Mouse (Mus musculus) forebrain, embryonic 11.5 days (tissue): ENCODE results near the gene Pik3ap1. TPM values are rescaled to one million over a fixed set of nuclear protein-coding genes. Genes with fewer than 3 reads are reported as not detected.
"Not testable (repeated sequence)": the region's sequence is repeated elsewhere in the genome, so short reads cannot be mapped to it uniquely, and the experiment has no call there.

Experiments used
- ATAC-seq: fragments of 200-750 bp; cut with Nextera tagmentation; replicated peaks from 2 replicates; pipeline ENCODE4 v1.8.0; 2017; ENCODE audit warnings: moderate TSS enrichment; ENCODE audit not compliant: low FRiP score
- DNase-seq: peaks from one replicate; pipeline ENCODE4 v3.0.0-alpha.2; 2017; ENCODE audit warnings: low spot score
- H3K27ac ChIP-seq: fragments of 300-500 bp; sonication (generic); 2 replicates; pipeline ENCODE4 v1.5.1; 2014; ENCODE audit warnings: low read depth, low read length
- H3K27me3 ChIP-seq: fragments of 300-500 bp; sonication (generic); 2 replicates; pipeline ENCODE4 v1.6.1; 2014; ENCODE audit warnings: mild to moderate bottlenecking, low read length, mixed read lengths; ENCODE audit not compliant: control insufficient read depth, insufficient read depth
- H3K36me3 ChIP-seq: fragments of 300-500 bp; sonication (generic); 2 replicates; pipeline ENCODE4 v1.6.1; 2014; ENCODE audit warnings: mild to moderate bottlenecking, low read length, moderate library complexity, mixed read lengths; ENCODE audit not compliant: control insufficient read depth, insufficient read depth
- H3K4me1 ChIP-seq: fragments of 300-500 bp; sonication (generic); replicated peaks from 2 replicates; pipeline ENCODE4 v1.6.1; 2014; ENCODE audit warnings: low read length, mixed read lengths; ENCODE audit not compliant: control insufficient read depth, insufficient read depth
- H3K4me2 ChIP-seq: fragments of 300-500 bp; sonication (generic); 2 replicates; pipeline ENCODE4 v1.6.1; 2014; ENCODE audit warnings: low read depth, mild to moderate bottlenecking, low read length, moderate library complexity, mixed read lengths; ENCODE audit not compliant: severe bottlenecking
- H3K4me3 ChIP-seq: fragments of 300-500 bp; sonication (generic); 2 replicates; pipeline ENCODE4 v1.5.1; 2014; ENCODE audit warnings: low read depth, low read length
- H3K9ac ChIP-seq: fragments of 300-500 bp; sonication (generic); 2 replicates; pipeline ENCODE4 v1.6.1; 2014; ENCODE audit warnings: low read length
- H3K9me3 ChIP-seq: fragments of 300-500 bp; sonication (generic); 2 replicates; pipeline ENCODE4 v1.6.1; 2016; ENCODE audit warnings: low read length, mixed read lengths; ENCODE audit not compliant: control insufficient read depth
- WGBS: fragments of 180-500 bp; shearing (Covaris S2); extraction: QIAGEN DNeasy Blood & Tissue Kit; methylation state at CpG from one replicate; pipeline ENCODE4 v1.1.7; 2014; 5-methylcytosine and 5-hydroxymethylcytosine counted together
- polyA plus RNA-seq: library from polyadenylated mRNA; unstranded; fragments of >200 nt; fragmentation: Nextera tagmentation; extraction: Ambion mirVana; gene quantifications from 2 replicates; pipeline ENCODE4 v1.2.1, GENCODE M21; 2014

Gene Pik3ap1
- polyA plus RNA-seq, 1 experiment from 2014 or later, result 3.3 TPM

DNA sequence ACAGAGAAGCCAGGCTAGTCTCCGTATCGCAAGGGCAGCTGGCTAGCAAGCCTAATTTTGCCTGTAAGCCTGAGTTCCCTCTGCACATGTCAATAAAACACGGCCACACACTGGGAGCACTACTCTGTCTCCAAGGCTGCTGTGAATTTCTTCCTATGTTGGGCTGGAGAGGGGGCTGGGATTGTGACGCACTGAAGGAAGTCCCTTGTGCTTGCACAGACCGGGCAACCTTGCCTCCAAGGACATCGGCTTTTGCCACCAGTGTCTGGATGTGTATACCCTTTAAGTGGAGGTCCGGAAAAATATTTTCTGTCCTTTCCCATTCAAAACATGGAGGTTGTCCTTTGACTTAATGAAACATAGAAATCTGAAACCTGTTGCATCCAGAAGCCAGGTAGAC, 70.2 kb downstream of the Pik3ap1 start:
- no peaks in the 10 kb centered on the region for H3K9me3 ChIP-seq
- no peak overlapping the region for H3K27ac ChIP-seq
- DNase-seq (no peak), ATAC-seq (no peak)
- peaks cover 2% of the 10 kb centered on the region; the same call in 1 of the 2 replicates for H3K4me1 ChIP-seq
- no peak overlapping the region for H3K4me3 ChIP-seq
- 87% methylated on average over 7 of the region's 7 CpGs for whole genome bisulfite sequencing
- no peaks in the 10 kb centered on the region for H3K36me3 ChIP-seq
- H3K9ac ChIP-seq, result no peak overlapping the region
- H3K27me3 ChIP-seq, result no peaks in the 10 kb centered on the region
- no peak overlapping the region for H3K4me2 ChIP-seq

DNA sequence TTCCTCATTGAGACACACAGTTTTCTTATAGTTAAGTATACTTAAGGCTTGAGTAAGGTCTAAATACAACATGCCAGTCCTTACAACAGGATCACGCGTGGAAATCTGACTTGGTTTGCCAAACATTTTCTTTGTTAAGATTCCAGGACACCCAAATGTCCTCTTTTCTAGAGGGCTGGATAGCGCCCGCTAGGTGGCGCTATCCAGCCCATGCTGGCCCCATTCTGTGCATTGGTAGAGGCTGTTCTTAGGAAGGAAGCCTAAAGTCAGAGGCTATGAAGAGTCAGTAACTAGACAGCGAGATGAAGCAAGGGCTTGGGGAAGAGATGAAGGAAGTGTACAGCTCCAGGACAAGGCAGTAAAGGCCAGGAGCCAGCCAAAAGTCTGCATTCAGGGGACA, 71.2 kb downstream of the Pik3ap1 start:
- Histone ChIP-seq H3K4me3 (no peak overlapping the region), H3K9ac (no peak overlapping the region), H3K4me1 (peaks cover 2% of the 10 kb centered on the region; the same call in 1 of the 2 replicates), H3K36me3 (no peaks in the 10 kb centered on the region), H3K27ac (no peak overlapping the region), H3K4me2 (no peak overlapping the region), H3K27me3 (no peaks in the 10 kb centered on the region), H3K9me3 (no peaks in the 10 kb centered on the region)
- ATAC-seq (no peak), DNase-seq (no peak)
- 18% methylated on average over 6 of the region's 6 CpGs for WGBS

DNA sequence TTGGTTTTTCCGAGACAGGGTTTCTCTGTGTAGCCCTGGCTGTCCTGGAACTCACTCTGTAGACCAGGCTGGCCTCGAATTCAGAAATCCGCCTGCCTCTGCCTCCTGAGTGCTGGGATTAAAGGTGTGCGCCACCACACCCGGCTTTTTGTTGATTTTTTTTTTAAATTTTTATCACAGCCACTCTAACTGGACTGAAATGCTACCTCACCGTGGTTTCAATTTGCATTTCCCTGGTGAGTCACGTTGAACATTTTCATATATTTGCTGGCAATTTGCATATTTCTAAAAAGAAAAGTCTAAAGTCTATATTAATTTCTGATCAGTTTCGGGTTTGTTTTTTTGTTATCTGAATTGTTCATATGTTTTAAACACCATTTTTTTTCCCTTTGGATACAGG, 72.3 kb downstream of the Pik3ap1 start:
- DNase-seq, H3K4me1 ChIP-seq, H3K4me2 ChIP-seq, H3K27ac ChIP-seq, H3K4me3 ChIP-seq, H3K27me3 ChIP-seq, H3K36me3 ChIP-seq, H3K9me3 ChIP-seq, H3K9ac ChIP-seq, ATAC-seq: not testable (repeated sequence)
- 95% methylated on average over 8 of the region's 8 CpGs for WGBS

DNA sequence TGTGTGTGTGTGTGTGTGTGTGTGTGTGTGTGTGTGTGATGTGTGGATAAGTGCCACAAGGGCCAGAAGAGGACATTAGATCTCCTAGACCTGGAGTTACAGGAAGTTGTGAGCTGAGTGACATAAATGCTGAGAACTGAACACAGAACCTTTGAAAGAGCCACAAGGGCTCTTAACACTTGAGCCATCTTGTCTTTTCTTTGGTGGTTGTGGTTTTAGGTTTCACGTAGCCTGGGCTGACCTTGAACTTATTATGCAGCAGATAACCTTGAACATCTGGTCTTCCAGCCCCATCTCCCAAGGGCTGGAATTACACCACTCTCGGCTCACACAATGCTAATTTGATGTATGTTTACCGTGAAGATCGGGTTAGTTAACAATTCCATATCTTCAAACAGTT, 72.9 kb downstream of the Pik3ap1 start:
- ATAC-seq (no peak), DNase-seq (no peak)
- no peaks in the 10 kb centered on the region for H3K4me1 ChIP-seq
- H3K36me3 ChIP-seq, result no peaks in the 10 kb centered on the region
- H3K27ac ChIP-seq, result no peak overlapping the region
- no peaks in the 10 kb centered on the region for H3K27me3 ChIP-seq
- H3K9ac ChIP-seq, result no peak overlapping the region
- H3K4me3 ChIP-seq, result no peak overlapping the region
- 82% methylated on average over 4 of the region's 4 CpGs for WGBS
- no peak overlapping the region for H3K4me2 ChIP-seq
- no peaks in the 10 kb centered on the region for H3K9me3 ChIP-seq

DNA sequence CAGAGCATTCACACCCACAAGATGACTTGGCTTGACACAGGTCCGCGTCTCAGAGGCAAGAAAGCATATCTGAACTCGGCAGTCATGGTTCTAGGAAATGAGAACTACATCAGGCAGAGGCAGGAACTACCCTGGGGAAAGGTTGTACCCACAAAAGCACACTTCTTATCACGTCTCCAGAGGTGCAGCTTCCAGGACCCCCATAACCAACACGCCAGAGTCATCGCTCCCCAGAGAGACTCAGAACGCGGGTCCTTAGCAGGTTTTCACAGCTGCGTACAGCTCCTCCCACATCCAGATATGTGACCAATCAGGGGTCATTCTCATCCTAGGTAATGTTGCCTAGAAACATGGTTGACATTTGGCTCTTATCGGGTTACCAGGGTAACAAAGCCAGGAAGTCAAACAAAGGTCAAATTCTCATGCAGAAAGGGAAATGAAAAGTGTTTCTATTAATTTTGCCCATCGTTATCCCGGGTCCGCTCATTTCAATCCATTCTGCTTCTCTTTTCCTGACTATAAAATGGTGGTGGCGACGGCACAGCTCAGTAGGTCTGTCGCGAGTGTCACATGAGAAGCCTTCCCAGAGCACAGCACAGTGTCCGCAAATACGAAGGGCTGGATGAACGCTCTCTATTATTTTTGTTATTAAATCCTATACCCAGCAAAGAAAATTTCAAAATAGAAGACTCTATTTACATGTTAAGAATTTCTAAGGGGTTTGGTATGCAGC, 73.8 kb downstream of the Pik3ap1 start:
- Histone ChIP-seq H3K27me3 (no peaks in the 10 kb centered on the region), H3K36me3 (no peaks in the 10 kb centered on the region), H3K9ac (no peak overlapping the region), H3K27ac (no peak overlapping the region), H3K4me2 (peak overlapping the region; percentile 49; the same call in 1 of the 2 replicates), H3K9me3 (no peaks in the 10 kb centered on the region), H3K4me1 (no peaks in the 10 kb centered on the region), H3K4me3 (peak overlapping the region; percentile 11)
- no peak for DNase-seq
- no peak; the same call in 1 of the 2 replicates for ATAC-seq
- 34% methylated on average over 20 of the region's 20 CpGs for WGBS

DNA sequence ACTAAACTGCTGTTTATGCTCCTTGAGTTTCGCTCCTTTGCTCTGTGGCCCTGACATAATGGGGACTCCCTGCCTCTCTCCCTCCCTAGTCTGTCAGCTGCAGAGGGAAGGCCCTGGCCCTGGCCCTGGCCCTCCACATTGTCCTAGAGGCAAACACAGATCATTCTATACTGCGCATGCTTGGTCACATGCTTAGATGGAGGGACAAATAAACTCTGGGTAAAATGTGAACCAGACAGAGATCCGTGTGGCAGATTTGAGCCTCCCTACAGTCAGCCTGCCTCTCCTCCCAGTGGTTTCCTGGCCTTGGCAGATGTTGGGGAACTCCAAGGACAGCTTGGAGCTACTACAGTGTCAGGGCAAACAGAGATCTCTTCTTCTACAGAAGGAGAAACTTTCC, 81.0 kb downstream of the Pik3ap1 start:
- DNase-seq (no peak), ATAC-seq (no peak)
- no peak overlapping the region for H3K4me2 ChIP-seq
- 71% methylated on average over 3 of the region's 3 CpGs for WGBS
- no peak overlapping the region for H3K27ac ChIP-seq
- no peaks in the 10 kb centered on the region; the same call in 1 of the 2 replicates for H3K4me1 ChIP-seq
- H3K9ac ChIP-seq, result no peak overlapping the region
- H3K4me3 ChIP-seq, result no peak overlapping the region
- H3K27me3 ChIP-seq, result no peaks in the 10 kb centered on the region
- H3K36me3 ChIP-seq, result no peaks in the 10 kb centered on the region
- no peaks in the 10 kb centered on the region for H3K9me3 ChIP-seq

DNA sequence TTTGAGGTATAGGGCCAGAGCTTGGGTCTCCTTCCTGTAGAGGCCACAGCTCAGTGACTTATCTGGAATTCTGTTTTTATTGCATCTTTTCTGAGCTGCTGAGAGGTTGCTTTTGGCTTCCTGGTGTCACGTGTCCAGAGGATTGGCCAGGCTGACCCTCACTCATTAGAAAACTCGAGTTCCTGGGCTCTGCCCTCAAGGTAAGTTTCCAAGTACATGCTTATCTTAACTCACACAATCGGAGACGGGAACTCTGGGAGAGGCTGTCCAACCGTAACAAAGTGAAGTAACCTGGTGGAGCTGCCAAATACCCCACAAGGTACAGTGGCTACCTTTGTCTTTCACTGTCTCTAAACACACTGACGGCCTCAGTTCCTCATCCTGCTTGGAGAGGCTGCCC, 81.5 kb downstream of the Pik3ap1 start:
- Histone ChIP-seq H3K27ac (no peak overlapping the region), H3K4me1 (no peaks in the 10 kb centered on the region; the same call in 1 of the 2 replicates), H3K27me3 (no peaks in the 10 kb centered on the region), H3K36me3 (no peaks in the 10 kb centered on the region), H3K9me3 (no peaks in the 10 kb centered on the region), H3K4me3 (no peak overlapping the region), H3K9ac (no peak overlapping the region), H3K4me2 (no peak overlapping the region)
- DNase-seq, result no peak
- WGBS, result 71% methylated on average over 6 of the region's 6 CpGs
- no peak for ATAC-seq

DNA sequence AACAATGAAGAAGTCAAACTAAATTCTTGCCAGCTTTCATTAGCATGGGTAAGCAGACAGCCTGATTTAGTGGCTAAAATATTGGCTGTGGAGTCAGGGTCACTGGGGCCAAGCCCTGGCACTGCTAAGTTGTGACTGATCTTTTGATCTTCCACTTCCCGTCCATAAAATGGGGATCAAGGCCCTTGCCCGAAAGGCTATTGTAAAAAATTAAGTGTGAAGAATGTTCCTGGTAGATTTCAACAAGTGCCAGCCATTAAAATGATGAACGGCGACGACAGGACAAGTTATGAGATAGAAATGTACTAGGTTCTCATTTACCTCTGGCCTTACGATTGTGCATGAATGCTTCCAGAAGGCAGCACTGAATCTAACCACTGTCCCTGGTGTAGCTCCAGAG, 83.0 kb downstream of the Pik3ap1 start:
- no peaks in the 10 kb centered on the region for H3K27me3 ChIP-seq
- H3K9me3 ChIP-seq, result no peaks in the 10 kb centered on the region
- H3K27ac ChIP-seq, result no peak overlapping the region
- no peaks in the 10 kb centered on the region for H3K36me3 ChIP-seq
- H3K4me1 ChIP-seq, result no peaks in the 10 kb centered on the region; the same call in 1 of the 2 replicates
- no peak overlapping the region for H3K4me3 ChIP-seq
- DNase-seq (no peak), ATAC-seq (no peak)
- H3K4me2 ChIP-seq, result no peak overlapping the region
- H3K9ac ChIP-seq, result no peak overlapping the region
- whole genome bisulfite sequencing, result 81% methylated on average over 6 of the region's 6 CpGs

DNA sequence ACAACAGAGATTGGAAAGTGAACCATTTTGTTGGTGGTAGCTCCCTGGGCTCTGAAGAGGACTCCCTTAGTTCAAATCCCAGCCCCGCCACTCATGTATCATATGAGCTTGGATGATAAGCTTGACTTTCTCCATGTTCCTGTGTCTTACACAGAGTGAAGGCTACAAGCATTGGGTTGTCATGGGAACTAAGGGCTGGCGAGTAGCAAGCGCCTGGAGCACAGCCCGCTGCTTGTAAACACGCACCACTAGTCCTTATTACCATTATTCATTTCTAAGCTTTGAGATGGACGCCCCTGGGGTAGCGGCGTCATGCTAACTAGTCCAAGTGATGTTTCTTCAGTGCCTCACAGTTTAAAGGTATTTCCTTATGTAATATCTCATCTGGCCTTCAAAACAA, 85.5 kb downstream of the Pik3ap1 start:
- H3K36me3 ChIP-seq, result no peaks in the 10 kb centered on the region
- H3K9me3 ChIP-seq, result no peaks in the 10 kb centered on the region
- no peak overlapping the region for H3K9ac ChIP-seq
- H3K4me2 ChIP-seq, result no peak overlapping the region
- ATAC-seq, result no peak
- DNase-seq, result no peak
- no peak overlapping the region for H3K4me3 ChIP-seq
- H3K4me1 ChIP-seq, result no peaks in the 10 kb centered on the region; the same call in 1 of the 2 replicates
- 89% methylated on average over 8 of the region's 8 CpGs for WGBS
- no peak overlapping the region for H3K27ac ChIP-seq
- no peaks in the 10 kb centered on the region for H3K27me3 ChIP-seq
